Mouse (Mus musculus): ENCODE measurements around the gene Fbxl16. TPM values are rescaled to one million over a fixed set of nuclear protein-coding genes. Genes with fewer than 3 reads are reported as not detected.

Fbxl16 gene
- polyA plus RNA-seq (2014; fragmentation: Illumina TruSeq; extraction: RNeasy Lipid Tissue Mini Kit (QIAGEN cat#74804); ENCODE audit: low read depth, low replicate concordance), result 1.4 TPM

DNA sequence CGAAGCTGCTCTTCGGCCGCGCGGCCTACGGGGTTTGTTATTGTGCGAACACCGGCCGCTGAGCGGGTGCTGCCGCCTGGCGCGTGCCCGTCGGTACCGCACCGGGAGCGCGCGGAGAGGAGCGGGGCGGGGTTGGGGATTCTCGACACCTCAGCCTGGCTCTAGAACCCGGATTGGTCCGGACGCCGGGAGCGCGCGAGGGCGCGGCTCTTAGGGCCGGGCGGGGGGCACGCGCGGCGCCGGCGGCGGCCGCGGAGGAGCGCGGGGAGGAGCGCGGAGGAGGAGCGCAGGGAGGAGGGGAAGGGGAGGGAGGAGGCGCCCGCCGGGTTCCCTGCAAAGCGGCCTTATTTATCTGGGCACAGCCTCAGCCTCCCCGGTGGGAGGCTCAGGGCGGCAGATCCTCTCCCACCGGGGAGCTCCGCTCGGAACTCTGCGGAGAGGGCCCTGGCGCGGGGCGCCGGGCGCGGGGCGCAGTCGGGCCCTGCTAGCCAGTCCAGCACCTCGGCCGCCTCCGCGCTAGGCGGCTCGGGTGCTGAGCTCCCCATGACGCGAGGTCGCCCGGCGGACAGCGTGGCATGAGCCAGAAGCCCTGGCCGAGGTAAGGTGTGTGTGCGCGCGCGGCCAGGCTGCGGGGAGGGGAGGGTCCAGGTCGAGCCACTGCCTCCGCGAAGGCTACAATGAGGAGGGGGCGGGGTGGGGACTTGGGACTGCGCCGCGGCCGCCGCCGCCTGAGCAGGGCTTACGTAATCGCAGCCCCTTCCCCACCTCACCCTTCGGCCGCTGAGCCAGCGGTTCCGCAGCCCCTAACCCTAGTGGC, at the start of gene Fbxl16:
Fbxl16 (plus strand) TSS at position 297 of the 817 bp plus-strand sequence.

DNA sequence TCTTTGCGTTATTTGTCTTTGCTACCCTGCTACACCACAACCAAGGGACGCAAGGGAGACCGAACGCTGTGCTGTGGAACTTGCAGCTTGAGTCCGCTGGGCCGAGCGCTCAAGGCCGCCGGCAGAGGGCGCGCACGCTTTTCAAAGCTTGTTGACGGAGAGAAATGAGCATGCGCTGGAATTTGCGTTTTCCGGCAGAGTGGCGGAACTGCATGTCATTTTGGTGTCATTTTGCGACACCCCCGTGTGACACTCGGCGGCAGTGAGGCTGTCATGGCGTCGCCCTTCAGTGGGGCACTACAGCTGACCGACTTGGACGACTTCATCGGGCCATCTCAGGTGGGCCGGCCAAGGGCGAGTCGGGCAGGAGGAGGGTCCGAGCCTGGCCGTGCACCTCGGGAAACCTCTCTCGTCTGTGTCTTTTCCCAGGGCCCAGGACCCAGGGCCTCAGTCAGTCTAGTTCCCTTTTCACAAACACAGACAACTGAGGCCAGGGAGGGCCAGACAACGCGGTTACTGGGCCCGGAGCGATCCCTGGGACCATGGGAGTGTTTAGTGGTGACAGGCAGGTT, 35.2 kb upstream of the Fbxl16 start, which contains the start of gene Narfl:
Narfl (plus strand) TSS at position 228 of the 572 bp plus-strand sequence.

DNA sequence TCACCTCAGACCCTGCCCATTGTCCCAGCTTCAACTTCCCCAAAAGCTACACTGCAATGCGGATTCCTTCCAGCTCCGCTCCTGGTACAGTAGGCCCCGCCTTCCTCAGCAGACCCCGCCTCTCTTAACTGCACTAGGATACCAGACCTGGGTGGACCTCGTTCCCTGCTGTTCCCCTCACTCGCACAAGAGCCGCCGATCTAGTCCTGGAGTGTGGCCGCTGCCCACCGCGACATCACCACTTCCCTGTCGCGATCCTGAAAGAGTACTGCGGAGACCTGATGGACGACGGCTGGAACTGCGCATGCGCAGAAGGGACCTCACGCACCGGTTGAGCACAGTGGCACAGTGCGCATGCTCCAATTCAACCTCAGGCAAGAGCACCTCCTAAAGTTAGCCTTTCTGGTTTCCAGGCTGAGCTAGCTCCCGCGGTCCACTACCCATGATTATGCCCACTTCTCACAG, 23.6 kb upstream of the Fbxl16 start, which contains the start of gene Haghl:
Haghl (minus strand) TSS at position 393 of the 465 bp plus-strand sequence.

DNA sequence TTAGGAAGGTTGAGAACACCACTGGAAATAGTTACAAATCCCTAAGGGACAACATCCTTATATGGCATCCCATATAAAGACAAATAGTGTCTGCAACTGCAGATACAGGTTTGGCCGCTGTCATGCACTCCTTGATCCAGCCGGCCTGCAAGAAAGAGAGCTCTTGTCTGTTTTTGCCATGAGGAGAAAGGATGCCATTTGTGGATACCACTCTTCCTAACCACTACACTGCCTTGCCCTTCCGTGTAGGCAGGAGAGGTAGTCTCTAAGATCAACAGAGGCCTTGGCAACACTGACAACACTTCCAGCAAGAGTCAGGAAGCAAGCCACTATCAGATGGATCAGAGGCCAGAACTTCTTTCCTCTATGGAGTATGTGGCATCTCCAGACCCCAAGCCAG, 22.6 kb upstream of the Fbxl16 start, which contains the start of gene Ccdc78:
Ccdc78 (plus strand) TSS at position 301 of the 400 bp plus-strand sequence.

DNA sequence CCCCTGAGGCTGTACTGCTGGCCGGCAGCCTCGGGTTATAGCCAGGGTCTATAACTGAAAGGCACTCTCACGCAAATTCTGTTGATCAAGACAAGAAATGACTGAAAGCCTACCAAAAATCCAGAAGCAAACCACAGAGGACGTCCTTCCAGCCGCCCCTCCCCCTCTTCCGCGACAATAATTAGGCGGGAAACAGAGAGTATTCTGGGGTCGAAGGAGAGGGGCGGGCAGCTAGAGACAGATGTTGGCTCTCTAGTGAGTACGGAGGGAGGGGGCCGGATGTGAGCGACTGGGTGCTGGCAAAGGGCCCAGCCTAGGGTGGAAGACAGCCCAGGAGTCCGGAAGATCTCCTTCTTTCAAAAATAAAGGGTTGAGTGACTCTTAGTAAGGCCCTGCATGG, 16.3 kb upstream of the Fbxl16 start, which contains the start of gene Fam173a:
Fam173a (minus strand) TSS at position 287 of the 400 bp plus-strand sequence.

DNA sequence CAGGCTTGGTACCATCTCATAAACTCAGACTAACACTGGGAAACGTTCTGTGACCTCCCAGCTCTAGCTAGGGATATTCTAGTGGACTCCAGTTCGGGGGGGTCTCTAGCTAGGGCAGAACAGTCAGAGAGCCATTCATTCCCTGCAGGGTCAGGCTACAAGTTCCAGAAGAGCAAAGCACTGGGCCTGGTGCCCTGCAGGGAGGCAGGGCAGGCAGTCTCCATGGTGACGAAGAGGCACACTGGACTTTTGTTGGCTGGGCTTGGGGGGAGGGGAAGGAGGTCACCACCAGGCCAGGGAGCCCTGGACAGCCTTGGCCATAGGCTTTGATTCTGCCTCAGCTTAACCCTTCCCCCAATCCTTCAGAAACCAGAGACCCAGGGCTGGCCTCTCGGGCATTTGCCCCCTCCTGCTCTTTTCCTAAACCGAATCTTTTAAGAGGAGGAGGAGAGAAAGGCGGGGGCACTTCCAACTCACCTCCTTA, 13.2 kb upstream of the Fbxl16 start, which contains the start of gene AC134908.4:
AC134908.4 (minus strand) TSS at position 51 of the 484 bp plus-strand sequence.

DNA sequence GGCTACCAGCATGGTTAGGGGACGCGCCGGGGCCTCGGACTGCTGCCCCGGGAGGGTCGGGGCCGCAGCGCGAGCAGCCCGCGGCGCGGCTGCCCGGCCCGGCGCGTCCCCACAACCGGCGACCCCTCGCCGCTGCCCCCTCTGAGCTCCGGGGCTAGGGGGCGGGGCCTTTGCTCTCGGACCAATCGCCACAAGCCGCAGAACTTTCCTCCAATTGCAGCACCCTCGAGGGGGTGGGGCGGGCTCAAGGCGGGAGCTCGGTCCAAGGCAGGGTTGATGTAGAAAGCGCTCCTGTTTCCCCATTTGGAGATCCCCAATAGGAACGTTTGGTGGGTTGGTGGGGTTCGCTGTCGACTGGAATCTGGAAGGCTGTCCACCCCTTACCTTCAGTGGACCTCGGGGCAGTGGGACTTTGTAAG, 11.9 kb upstream of the Fbxl16 start, which contains the start of gene Metrn:
Metrn (minus strand) TSS at position 186 of the 419 bp plus-strand sequence.

DNA sequence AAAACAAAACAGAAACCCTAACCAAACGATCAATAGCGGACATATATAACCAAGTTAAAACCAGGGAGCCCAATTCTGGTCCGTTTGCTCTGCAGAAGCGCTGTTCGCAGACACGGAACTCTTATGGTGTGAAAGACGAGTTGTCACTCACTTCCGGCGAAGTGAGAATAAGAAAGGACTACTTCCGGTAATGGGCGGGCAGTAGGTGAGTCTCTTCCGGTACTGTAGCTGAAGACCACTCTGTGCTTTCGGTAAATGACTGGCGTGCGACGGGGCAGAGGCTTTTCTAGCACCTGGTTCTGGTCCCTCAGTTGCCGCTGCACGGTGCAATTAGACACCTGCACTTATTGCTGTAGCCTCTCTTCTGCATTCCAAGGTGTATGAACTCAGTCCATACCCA, 14.6 kb downstream of the Fbxl16 start, which contains the start of gene Wdr24:
Wdr24 (plus strand) TSS at position 176 of the 400 bp plus-strand sequence.

DNA sequence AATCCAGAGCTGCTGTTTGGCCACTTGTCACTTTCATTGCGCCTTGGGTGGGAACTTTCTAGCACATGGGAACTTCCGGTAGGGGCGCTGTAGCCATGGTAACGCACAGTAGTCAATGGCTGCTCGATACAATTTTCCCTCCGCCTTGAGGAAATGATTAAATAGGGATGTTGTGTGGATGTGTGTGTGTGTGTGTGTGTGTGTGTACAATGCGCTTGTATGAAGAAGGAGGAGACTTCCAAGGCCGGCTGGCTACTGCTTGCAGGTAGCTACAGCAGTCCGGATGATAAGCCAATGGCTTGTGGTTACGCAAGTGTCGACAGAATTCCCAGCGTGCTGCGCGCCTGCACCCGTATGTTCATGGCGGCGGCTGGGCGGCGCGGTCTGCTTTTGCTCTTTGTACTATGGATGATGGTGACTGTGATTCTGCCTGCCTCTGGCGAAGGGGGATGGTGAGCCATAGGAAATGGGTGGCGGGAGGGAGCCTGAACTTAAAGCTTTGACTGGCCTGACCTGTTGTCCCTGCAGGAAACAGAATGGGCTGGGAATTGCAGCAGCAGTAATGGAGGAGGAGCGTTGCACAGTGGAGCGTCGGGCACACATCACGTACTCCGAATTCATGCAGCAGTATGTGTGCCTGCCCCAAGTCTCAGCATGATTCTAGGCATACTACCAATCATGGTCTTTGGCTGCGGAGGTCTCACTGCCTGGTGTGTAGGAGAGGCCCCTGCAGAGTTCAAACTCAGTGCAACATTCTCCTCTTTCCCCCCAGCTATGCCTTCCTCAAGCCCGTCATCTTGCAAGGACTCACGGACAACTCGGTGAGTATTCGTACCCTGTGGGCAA, 20.1 kb downstream of the Fbxl16 start, which contains the start of gene Jmjd8:
Jmjd8 (plus strand) TSS at position 156 of the 846 bp plus-strand sequence.

DNA sequence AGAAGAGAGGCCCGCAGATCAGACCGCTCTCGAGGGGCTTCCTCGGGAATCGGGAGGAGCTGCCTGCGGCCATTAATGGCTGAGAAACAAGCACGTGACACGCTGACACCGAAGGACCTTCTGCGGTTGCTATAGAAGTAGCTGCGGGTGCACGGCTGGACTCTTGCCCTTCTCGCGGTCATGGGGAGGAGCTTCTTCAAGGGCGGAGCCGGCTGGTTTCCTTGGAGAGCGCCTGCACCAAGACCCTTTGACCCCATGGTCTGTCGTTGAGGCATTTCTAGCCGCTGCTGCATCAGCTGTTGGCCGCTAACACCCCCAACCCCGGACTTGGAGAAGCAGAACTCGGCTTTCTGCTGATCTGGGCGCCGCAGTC, 24.4 kb downstream of the Fbxl16 start, which contains the start of gene Stub1:
Stub1 (minus strand) TSS at position 114 of the 373 bp plus-strand sequence.

DNA sequence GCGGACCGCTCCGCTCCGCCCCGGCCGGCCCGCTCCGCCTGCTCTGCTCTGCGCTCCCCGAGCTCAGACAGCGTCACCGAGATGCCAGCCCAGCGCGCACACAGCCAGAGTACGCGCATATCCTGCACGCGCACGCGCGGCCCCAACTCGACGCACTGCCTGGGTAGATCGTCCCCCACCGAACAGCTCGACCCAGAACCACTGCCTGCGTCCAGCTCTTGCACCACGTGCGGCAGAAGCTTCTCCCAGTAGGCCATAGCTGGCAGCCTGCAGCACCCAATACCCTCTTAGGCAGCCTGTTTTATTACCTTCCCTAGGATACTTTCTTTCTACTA, 28.2 kb downstream of the Fbxl16 start, which contains the start of gene Rhbdl1:
Rhbdl1 (minus strand) TSS at position 220 of the 335 bp plus-strand sequence.

DNA sequence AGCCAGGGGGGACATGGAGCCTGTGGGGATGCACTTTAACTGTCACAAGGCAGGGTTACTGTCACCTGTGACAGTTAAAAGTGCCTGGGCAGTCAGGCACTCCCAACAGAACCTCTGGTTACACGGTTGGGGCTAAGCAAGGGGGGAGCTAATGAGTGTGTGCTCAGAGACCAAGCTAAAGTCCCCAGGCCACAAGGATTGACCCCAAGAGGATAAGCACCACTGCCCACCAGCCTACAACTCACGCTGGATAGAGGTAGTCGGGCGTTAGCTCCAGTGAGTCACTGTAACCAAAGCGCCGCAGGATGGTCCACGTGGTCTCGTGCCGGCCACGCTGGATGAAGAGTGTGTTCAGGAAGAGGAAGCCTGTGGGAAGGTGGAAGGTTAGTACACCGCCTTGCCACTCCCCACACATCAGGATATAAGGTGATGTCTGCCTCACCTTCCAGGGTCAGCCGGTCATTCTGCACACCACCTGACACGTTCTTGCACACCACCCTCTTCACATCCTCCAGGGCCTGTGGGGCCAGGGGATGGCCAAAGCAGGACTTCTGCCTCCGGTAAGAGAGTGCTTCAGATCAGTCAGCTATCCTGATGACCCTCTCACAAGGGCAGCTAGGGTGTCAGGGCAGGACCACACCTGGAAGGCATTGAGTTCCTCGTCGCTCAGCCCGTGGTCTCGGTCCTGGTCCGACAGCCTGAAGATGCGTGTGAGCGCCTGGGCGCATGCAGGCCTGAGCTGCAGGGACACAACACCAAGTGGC, 32.4 kb downstream of the Fbxl16 start, which contains the start of gene Gm20683:
Gm20683 (minus strand) TSS at position 647 of the 764 bp plus-strand sequence.

DNA sequence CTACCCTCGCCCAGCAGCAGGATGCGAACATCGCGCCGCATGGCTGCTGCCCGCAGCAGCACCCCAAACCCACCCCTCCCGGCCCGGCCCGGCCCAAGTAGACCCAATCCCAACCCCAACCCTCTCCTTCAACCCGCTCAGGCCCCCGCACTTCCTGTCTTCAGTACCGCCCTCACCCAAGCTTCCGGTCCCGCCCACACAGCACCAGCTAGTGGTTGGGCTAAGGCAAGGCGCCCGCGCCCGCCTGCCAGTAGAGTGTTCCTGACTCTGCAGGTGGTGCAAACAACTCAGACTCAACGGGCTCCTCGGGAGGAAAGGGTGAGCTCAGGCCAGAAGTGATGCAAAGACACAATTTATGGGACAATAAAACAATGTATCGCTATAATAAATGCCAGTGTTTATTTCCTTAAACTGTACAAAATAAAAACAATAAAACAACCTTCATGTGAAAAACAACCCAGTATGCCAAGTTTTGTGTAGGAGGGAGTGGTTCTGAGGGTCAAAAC, 35.6 kb downstream of the Fbxl16 start, which contains the start of gene Rhot2:
Rhot2 (minus strand) TSS at position 456 of the 506 bp plus-strand sequence.

DNA sequence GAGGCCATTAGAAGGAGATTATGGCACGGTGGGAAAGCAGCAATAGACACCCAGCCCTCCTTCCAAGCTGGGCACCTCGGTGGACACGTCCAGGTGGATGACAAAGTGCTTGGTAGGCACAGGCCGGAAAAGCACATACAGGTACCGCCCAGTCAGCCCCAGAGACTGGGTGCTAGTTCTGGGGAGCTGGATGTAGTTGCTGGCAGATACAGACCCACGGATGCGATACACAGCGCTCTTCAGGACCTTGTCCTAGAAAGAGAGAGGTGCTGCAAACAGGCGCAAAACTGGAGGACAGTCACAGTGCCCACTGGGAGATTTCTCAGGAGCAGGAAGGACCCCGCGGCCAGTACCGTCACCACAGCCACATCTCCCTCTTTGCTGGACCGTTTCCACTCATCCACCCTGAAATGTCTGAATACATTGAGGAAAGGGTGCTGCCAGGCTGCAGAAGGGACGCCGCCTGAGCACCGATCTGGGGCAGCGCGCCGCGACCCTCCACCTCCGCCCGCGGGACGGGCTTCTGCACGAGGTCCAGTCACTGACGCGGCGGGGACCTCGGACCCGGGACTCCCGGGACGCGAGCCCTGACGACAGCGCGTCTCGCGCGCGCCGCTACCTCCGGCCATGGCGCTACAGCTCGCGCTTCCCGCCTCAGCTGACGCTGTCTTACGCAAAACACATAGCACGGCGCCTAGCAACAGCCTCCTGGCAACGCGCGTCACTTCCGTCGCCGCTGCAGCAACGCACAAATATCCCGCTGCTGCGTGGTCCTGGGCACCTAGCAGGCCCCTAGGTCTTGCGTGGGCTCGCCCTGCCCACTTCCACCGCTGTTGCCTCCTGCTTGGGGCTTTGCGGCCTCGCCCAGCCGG, 52.2 kb downstream of the Fbxl16 start, which contains the start of gene Wdr90:
Wdr90 (minus strand) TSS at position 670 of the 872 bp plus-strand sequence.

DNA sequence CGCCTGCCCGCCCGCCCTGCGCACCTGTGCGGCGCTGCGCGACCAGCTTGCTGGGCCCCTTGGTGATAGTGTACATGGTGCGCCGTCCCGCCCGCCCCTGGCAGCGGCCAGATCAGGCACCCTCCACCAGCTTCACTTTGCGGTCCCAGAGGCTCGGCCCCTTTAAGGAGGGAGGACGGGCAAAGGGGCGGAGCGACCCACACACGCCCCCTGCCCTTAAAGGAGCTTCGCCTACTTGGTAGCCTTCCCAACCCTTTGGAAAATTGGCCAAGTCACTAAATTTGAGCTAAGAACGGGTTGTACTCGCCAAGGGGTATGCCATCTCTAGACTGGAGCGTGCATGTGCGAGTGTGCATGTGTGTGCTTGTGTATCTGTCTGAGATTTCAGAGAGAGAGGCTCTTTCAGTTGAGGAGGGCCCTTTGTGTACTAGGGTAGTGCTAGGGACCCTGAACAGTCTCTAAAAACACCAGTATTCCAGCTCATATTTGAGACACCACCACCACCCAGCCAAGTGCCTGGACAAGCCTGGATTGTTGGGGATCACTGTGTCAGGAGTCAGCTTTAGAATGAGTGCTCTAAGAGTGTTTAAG, 59.8 kb downstream of the Fbxl16 start, which contains the start of gene Mcrip2:
Mcrip2 (minus strand) TSS at position 164 of the 591 bp plus-strand sequence.

